Mouse (Mus musculus): ENCODE measurements around the gene Tlx2.

DNA sequence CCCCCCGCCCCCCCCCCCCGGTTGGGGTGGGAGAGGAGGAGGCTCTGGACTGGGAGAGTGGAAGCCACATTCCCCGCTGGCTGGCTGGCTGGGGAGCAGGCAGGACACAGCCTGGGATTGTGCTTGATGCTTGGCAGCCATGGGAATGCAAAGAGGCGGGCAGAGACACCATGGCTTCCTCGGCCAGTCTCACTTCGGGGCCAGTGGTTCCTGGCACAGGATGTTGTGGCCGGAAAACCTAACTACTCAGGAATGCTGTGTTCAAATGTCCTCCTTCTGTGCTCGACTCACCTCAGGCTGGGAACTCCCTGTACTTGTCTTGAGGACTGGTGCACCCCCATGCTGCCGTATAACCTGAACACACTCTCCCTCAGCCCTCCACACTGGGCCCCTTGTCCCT lies 42.4 kb downstream of the Tlx2 start:
- TF ChIP-seq POLR2A (IDR thresholded peaks at IDR 0.05; ENCODE audit: low read depth, low read length), result no peak
- TF ChIP-seq CTCF (conservative IDR thresholded peaks at IDR 0.05; ENCODE audit: insufficient read depth, insufficient read length, low read depth, low read length), result no peak
